Mouse (Mus musculus): Measurements from ENCODE around the gene Olfr224.
"Not testable (repeated sequence)": the region's sequence is repeated elsewhere in the genome, so short reads cannot be mapped to it uniquely, and the experiment has no call there.

Gene Olfr224

DNA sequence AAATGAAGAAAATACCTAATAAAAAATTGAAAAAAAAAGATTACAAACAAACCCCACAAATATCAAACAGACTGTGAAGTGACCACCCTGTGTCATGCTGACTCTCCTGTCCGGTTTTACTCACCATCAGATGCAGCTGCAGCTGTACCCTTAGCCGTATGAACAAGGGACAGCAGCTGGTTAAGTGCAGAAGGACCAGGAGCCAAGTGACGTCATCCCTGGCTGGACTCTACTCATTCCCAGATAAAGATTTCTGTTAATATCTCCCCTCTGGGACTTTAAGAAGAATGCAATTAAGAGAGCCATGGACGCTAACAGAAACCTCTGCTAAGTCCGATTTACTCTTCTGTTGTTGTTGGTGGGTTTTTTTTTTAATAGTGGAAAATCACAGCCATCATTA is at the start of gene Olfr224:
Gene Olfr224 (minus strand): TSS at position 149 of the 400 bp plus-strand sequence.
- no peak for DNase-seq (ENCODE audit: low read depth)

DNA sequence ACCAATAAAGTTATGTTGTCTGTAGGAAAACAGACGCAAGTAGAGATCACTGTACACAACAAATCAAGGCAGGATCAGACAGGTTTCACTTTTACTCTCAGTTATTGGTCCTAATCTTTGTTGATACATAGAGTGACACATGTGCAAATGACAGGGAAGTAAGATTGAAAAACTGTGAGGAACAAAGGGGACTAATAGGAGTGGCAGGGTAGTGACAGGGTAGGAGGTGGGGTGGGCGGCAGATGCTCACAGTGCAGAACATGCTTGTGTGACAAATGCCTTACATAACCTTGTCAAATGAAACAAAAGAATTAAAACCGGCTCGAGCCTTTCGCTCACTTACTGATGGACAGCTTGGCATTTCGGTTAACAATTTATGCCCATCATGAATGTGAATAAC is 48.4 kb upstream of the Olfr224 start:
- no peak for DNase-seq (ENCODE audit: low read depth)

DNA sequence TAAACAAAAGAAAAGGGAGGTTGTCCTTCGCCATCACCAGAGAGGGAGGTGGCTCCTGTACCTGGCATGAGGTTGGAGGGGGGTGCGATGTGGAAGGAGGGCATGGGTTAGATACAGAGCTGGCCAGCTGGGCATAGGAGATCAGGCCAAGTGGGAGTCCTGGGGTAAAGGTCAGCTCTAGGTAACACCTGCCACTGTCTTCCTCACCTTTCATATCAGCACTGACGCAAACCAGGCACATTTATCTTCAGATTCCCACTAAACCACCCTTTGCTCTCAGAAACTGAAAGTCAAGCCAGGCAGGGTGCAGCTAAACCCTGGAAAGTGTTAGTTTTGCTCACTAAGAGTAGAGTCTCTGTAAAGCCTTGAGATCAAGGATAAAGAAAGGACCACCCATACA is 48.0 kb upstream of the Olfr224 start:
- no peak for DNase-seq (ENCODE audit: low read depth)

DNA sequence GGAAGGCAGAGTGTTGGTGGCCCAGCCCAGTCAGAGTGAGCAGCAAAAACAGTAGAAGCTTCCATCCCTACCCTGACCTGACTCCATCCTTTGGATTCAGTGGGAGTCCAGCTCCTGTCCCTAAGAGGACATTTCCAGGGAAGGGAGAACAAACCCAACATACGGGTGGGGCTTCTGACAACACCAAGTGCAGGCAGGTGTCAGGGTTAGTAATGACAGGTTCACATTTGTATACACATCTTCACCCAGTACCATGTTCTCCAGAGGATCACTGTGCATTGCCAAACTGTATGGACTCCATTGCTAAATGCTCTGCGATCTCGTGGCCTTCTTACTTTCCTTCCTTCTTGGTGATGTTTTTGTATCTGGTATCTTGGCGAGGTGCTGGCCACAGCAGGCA is 45.6 kb upstream of the Olfr224 start, which contains the start of gene 2210407C18Rik:
Gene 2210407C18Rik (minus strand): TSS at position 101 of the 400 bp plus-strand sequence.
- no peak for DNase-seq (ENCODE audit: low read depth)

DNA sequence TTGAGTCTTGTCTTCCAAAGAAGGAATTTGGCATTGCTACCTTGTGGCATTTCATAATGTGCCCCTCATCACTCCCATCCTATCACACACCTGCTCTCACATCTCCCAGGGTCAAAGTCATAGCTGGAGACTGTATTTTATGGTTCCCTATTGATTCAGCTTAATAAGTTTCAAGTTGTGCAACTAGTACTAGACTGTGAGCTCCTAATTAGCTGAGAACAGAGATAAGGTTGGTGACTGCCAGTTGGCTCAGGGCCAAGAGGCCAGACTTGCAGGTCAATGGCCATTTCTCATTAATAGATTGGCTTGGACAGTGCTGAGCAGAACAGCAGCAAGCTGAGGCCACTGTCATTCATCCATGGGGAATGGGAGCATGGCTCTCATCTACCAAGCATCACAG is 44.2 kb upstream of the Olfr224 start:
- no peak for DNase-seq (ENCODE audit: low read depth)

DNA sequence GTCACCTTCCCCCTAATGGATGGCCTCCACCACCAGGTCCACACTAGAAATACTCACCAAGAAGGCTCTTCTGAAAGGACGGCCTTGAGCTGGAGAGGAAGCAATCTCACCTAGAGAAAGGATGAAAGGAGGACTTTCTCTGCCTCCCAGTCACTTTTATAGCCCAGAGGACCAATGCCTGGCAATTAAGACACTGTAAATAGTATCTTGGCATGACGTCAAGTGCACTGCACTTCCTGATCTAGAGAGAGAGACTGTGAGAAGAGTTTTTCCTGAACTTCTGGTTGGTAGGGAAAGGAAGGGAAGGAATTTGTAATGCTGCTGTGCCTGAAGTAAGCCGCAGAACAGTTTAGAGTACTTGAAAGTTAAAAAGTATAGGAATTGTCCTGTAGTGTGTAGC is 43.0 kb upstream of the Olfr224 start:
- no peak for DNase-seq (ENCODE audit: low read depth)

DNA sequence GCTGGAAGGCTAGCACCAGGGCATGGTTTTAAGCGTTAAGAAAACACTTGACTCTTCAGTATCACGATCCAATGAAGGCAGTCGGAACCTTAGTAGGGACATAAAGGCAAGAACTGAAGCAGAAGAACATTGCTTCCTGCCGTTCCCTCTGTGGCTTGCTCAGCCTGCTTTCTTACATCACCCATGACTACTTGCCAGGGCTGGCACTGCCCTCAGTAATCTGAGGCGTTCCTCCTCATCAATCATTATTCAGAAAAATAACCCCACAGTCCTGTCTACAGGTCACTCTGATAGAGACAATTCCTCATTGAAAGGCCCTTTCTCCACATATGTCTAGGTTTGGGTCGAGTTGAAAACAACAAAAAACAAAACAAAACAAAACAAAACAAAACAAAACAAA is 36.7 kb upstream of the Olfr224 start:
- DNase-seq (ENCODE audit: low read depth), result no peak

DNA sequence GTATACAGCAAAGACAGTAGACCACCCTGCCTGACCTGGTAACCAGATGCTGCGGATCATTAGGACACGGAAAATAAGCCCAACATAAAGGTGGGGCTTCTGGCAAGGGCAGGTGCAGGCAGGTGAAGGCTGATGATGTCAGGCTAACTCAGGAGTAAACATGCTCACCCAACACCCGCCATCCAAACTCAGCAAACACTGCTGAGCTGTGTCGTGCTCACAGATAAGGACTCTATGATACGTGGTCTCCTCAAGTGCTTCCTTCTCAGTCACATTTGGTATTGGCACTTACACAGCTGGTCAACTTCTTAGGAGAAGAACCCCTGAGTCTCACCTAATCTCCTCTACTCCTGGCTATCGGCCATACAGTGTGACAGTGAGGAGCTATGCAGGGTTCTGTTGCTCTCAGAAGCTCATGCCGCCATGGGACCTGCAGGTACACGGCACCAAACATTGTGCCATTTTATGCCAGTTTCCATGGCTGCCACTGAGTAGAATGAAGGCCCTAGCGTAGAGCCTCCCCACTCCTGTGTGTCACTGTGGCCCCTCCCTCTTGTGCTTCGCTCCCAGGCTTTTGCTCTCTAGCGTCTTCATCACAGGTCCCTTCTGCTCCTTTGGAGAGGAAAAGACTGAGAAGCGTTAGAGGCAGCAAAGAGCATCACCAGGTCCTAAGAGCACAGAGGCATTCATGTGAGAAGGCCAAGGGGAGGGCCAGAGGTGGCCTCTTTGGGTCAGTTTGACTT is 36.0 kb upstream of the Olfr224 start:
- DNase-seq (ENCODE audit: low read depth), result no peak

DNA sequence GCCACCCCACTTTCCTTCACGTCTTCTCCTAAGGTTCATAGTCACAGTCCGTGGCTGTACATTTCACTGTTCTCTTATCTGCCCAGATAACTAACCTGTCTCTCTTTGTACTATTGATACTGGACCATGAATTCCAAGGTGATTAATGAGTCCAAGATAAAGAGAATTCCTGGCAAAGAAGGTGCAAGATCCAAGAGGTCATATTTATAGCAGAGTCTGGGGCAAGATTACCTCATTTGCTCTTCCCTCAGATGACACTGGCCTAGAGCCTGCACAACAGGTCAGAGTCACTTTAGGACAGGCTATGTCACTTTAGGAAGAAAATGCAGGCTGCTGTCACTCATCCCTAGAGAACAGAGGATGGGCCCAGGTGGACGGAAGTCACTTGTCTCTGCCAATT is 34.9 kb upstream of the Olfr224 start:
- DNase-seq (ENCODE audit: low read depth), result no peak

DNA sequence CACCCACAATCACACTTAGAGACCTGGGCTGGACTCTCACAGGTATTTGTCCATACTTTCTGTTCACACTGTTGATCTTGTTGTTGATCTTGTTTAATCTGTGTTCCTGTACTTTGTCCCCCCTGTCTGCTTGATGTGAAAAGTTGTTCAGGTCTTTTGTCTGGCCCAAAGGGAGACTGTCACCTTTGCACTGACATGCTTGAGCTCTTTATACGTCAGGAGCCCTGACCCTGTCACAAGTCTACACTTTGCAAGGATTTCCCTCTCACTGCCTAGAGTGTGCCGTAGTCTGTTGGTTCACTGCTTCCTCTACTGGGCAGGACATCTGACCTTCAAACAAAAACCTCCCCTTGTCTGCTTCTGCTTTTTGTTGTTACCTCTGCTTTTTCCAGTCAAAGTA is 34.3 kb upstream of the Olfr224 start:
- no peak for DNase-seq (ENCODE audit: low read depth)

DNA sequence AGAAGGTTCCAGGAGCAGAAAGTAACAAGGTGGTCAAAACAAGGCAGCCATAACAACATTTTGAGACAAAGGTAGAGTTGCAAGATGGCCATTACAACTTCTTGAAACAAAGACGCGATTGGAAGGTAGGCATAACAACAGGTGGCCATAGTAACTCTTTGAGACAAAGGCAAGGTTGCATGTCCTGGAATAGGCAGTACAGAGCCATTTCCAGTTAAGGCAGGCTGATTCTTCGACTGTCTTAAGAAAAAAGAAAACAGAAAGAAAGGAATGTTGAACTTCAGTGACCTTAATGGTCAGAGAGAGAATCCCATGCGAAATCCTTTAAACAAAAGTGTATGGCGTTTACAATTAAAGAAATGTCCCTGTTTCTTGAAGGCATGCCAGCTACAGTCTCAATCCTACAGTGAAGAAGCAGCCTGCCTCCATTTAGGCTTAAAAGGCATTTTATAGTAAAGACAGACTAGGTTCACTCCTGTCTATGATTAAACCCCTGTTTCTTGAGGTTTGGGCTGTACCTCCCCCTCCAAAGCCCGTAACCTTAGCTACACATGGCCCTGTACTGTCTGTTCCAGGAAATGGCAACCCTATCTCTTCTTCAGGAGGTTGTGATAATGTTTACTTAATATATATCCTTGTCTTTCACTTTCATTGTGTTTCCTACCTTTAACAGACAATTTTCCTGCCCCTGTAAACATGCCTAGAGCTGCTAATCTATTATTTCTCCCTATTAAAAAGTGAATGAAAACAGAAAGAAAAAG is 32.6 kb upstream of the Olfr224 start:
- no peak for DNase-seq (ENCODE audit: low read depth)

DNA sequence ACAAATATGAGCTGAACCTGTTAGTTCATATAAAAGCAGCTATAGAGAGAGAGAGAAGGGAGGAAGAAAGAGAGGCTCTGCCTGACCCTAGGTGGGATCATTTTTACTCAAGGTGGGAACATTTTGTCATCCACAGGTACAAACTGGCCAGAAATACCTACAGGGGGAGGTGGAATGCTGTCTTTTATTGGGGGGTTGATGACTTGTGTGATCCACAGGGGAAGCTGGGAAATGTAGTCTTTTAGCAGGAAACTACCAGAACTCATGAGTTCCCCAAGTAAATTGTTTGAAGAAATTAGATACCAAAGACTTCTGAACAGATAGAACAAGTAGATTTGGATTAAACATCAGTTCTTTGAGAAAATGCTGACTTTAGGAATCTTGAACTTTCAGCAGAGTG is 31.7 kb upstream of the Olfr224 start:
- DNase-seq (ENCODE audit: low read depth), result no peak

DNA sequence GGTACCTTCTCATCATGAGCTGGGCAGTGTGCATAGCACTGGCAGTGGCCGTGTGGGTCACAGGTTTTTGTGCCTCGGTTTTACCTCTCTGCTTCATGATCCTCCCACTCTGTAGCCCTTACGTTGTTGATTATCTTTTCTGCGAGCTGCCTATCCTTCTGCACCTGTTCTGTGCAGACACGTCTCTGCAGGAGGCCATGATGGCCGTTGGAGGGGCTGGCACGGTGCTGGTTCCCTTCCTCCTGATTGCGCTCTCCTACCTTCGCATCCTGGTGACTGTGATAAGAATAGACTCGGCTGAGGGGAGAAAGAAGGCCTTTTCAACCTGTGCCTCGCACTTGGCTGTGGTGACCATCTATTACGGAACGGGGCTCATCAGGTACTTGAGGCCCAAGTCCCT is 27.5 kb upstream of the Olfr224 start:
- no peak for DNase-seq (ENCODE audit: low read depth)

DNA sequence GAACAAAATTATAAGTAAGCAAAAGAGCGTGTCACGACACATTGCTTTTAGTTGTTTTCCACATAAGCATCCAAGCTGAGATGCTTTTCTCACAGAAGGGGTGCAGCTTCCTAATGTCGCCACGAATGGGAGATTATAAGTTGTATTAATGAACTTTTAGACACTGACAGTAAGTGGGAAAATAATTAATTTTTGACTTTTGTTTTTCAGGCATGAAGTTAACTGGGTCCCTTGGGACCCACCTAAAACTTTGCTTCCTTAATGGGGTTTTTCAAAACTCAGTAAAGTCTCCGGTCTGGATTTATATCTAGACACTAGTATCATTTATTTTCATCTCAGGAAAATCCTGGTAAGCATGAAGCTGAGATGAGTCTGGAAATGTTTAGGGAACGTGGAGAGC is 24.5 kb upstream of the Olfr224 start, which contains the start of gene Olfr324:
Gene Olfr324 (plus strand): TSS at position 301 of the 400 bp plus-strand sequence.
- DNase-seq (ENCODE audit: low read depth), result no peak

DNA sequence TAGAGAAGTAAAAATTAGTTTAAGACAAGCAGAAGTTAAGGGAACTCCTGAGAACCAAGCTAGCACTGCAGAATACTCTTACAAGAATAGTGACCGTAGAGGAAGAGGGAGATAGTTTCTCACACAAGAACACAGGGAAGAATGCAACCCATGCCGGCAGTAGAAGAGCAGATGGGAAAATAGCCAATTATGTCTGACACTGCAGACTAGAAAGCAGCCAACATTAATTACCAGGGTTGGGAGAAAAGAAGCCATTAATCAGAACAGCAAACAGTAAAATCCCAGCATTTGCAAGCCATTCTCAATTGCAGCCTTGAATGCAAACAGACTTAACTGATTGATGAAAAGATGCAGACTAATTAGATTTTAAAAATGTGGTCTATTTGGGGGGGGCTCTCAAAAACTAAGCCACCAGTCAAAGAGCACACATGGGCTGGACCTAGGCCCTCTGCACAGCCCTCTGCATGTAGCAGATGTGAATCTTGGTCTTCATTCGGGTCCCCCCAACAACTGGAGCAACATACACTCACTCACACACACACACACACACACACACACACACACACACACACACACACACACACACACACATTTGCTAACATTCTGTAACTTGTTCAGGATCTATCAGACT is 18.4 kb upstream of the Olfr224 start:
- no peak for DNase-seq (ENCODE audit: low read depth)

DNA sequence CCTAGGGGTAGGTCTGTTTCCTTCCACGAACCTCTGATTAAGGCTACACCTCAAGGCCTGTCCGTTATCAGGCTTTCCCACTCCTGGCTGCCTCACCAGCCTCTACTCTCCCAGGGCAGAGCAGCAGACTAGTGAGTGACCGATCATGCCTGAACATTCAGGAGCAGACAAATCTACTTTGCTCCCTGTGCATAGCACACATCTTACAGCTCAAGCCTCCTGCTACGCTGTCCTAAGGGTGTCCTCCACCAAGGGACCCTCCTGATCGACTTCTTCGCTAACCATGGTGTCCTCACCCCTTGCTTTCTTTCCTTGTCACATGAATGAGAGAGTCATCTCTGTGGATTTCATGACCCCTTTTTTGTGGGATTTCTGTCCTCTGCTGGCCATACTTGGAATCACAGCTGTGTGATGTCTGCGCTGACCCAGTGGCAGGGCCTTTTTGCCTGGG is 17.6 kb upstream of the Olfr224 start:
- peak; percentile 65 for DNase-seq (ENCODE audit: low read depth)

DNA sequence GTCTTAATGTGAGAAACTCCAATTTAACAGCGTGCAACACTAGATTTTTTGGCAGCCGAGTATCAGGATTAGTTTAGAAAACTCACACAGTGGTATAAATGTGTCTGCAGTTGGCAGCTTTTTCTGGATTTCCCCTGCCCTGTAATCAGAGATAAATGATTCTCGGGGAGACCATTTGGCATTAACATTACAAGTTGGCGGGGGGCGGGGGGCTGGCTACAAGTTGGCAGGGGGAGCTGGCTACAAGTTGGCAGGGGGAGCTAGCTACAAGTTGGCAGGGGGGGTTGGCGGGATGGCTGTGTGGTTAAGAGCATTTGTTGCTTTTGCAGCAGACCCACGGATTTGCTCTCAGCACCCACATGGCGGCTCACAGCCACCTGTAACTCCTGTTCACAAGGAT is 8.3 kb upstream of the Olfr224 start:
- no peak for DNase-seq (ENCODE audit: low read depth)

DNA sequence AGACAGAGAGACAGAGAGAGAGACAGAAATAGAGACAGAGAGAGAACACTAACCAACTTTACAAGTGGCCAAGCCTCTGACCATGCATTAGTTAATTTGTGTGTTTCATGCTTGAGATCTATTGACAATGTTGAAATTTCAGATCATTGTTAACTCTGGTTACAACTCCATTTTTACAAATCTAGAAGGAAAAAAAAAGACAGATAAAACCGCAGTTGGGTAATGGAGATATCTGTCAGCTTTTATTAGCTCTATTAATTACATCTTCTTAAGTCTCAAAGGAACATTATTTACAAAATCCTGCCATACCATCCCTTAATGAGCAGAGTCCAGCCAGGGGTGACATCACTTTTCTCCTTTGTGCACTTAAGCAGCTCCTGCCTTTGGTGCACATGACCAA is 7.1 kb upstream of the Olfr224 start, which contains the start of gene Olfr325:
Gene Olfr325 (plus strand): TSS at position 301 of the 400 bp plus-strand sequence.
- no peak for DNase-seq (ENCODE audit: low read depth)

DNA sequence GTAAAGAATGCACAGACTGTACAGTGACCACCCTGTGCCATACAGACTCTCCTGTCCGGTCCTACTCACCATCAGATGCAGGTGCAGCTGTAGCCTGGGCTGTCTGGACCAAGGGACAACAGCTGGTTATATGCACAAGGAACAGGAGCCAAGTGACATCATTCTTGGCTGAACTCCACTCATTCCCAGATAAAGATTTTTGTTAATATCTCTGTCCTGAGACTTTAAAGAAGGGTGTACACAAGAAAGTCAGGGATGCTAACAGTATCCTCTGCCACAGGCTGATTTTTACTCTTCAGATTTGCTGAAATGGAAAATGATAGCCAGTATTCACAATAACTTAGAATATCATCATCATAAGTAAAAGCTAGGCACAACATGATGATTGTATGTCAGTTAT is 14.8 kb downstream of the Olfr224 start, which contains the start of gene Olfr328:
Gene Olfr328 (minus strand): TSS at position 101 of the 400 bp plus-strand sequence.
- DNase-seq (ENCODE audit: low read depth), result peak; percentile 2

DNA sequence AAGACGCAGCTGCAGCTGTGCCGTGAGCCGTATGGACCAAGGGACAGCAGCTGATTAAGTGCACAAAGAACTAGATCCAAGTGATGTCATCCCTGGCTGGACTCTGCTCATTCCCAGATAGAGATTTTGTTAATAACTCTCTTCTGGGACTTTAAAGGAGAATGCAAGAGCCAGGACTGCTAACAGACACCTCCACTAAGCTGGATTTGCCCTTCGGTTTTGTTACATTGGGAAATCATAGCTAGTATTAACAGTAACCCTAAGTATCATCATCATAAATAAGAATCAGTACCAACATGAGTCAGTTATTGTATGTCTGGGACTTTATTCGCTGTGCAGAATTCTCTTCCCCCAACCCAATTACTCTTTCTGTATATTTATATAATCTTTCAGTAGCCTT is 24.0 kb downstream of the Olfr224 start, which contains the start of gene Olfr329-ps:
Gene Olfr329-ps (minus strand): TSS at position 101 of the 400 bp plus-strand sequence.
- DNase-seq (ENCODE audit: low read depth), result no peak

DNA sequence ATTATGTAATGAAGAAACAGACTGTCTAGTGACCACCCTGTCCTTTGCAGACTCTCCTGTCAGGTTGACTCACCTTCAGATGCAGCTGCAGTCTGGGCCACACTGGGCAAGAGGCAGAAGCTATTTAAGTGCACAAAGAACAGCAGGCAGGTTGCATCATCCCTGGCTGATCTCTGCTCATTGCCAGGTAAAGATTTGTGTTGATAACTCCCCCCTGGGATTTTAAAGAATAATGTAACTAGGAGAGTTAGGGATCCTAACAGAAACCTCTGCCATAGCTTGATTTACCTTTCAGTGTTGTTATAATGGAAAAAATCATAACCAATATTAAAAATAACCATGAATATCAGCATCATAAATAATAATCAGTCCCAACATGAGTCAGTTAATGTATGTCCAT is 35.6 kb downstream of the Olfr224 start, which contains the start of gene Olfr330:
Gene Olfr330 (minus strand): TSS at position 101 of the 400 bp plus-strand sequence.
- not testable (repeated sequence) for DNase-seq (ENCODE audit: low read depth)

DNA sequence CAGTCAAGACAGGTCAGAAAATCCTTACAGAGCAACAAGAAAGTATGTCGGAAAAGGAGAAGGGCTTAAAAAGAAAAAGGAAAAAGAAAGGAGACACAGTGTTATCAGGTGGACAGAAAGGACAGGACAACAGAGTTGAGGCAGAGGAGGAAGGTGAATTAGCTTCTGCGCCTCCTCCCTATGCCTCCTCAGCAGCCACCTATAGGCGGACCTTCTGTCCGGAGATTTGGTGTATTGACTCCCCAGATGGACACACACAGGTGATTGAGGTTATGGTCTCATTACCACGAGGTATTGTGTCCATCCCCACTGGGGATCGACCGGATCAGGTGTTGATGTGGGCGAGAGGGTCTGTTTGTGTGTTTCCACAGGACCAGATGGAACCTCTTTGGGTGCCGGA is 50.6 kb downstream of the Olfr224 start:
- DNase-seq (ENCODE audit: low read depth), result not testable (repeated sequence)
